Mouse (Mus musculus) monocyte, adult 5-6 weeks (primary cell): ENCODE measurements at regions not wholly inside any gene's neighbourhood (a gene's known extent, or its start where the extent isn't known, plus 50 kb on each side); places are given as distances from the start of the nearest gene placed in this dataset.

ENCODE experiments used
- ATAC-seq: fragments of 153-309, 156-312 bp; replicated peaks from 2 replicates; pipeline ENCODE4 v1.8.0; 2017; ENCODE audit warnings: mild to moderate bottlenecking; ENCODE audit not compliant: low TSS enrichment, insufficient number of reproducible peaks, severe bottlenecking, poor library complexity, low FRiP score

DNA sequence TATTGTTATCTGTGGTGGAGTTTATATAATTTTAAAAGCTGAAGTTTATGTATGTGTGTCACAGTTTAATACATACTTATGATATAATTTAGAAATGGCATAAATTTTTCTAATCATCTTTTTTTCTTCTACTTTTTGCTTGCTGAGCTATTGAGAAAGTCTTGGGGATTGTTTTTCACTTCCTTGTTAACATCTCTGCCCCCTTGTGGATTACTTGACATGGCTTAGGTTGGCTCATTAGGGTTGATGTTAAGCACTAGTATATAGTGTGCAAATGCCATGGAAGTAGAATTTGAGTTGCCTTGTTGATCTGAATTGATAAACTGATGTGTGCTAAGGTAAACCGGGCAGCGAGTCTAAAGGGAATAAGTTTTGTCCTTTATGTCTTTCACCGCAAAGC is 72.1 kb upstream of the Abcb5 start:
- ATAC-seq = no peak

DNA sequence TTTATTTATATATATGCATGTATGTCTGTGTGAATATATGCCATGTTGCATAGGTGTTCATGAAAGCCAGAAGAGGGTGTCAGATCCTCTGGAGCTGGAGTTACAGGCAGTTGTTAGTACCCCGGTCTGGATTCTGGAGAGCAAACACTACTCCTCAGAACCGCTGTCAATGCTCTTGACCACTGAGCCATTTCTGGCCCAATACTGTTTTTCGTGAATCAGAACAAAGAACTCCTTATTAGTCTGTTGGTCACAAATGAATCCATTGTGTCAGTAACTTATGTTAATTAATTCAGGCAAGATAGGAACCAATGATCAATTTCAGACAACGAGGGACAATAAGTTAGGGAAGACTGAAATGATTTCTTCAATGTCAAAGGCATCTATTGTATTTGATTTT is 68.6 kb upstream of the Abcb5 start:
- no peak for ATAC-seq

GRCm38 (mm10) chr12:119028711-119029110 is 62.5 kb upstream of the Abcb5 start:
- no peak for ATAC-seq

DNA sequence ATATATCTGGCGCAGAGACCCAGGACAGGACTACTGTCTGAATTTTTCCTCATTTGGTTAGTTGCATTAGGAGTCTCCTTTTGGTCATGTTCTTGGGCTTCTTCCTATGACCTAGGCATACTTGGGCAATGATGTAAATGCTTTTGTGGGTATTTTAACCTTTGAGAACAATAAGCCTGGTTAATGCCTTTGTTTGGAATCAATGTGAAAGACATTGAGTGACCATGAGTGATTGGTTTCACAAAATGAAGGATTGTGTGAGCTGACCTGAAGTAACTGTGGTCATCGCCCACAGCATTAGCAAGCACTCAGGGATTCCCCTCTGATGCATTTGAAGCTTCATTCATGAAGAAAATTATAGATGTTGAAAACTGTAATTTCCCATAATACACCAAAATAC is 61.9 kb upstream of the Abcb5 start:
- ATAC-seq = no peak

GRCm38 (mm10) chr12:119027701-119028100 is 61.5 kb upstream of the Abcb5 start:
- ATAC-seq = no peak

- peak; percentile 66; the same call in 1 of the 2 replicates for ATAC-seq
Observed at GRCm38 (mm10) chr12:119026311-119026710, 60.1 kb upstream of the Abcb5 start.

DNA sequence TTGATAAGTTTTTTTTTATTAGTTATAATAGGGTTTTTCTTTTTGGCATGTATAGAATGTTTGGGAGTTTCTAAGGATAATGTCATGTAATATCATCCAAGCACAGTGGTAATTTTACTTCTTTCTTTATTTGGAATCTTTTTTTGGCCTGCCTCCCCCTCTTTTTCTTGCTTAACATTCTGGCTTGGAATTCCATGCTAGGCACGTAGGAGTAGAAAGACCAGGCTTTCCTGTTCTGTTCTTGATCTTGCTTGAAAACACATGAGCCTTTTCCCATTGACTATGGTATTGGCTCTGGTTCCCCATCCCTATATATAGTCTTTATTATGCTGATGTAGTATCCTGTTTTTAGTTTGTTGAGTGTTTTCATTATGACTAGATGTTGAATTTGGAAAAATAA is 57.8 kb upstream of the Abcb5 start:
- ATAC-seq = no peak
